Mouse (Mus musculus) G1E (cell line): ENCODE measurements around the gene Tpcn1.

Experiments
- CTCF ChIP-seq: IDR thresholded peaks from 2 replicates; pipeline ENCODE4 v1.5.1; 2012; ENCODE audit warnings: low read depth, low read length, inconsistent platforms, mixed read lengths
- GATA1 ChIP-seq: IDR thresholded peaks from 2 replicates; pipeline ENCODE4 v1.6.1; 2012; ENCODE audit warnings: borderline replicate concordance, low read length, inconsistent platforms, mixed read lengths

GRCm38 (mm10) chr5:120514031-120514677 is 74.3 kb downstream of the Tpcn1 start:
- TF ChIP-seq CTCF (no peak), GATA1 (no peak)
